Mouse (Mus musculus) testis, adult 2 months (tissue): ENCODE measurements around the gene B3galt6.

Experiments used
- CTCF ChIP-seq: fragments of 200-500 bp; IDR thresholded peaks from 2 replicates; pipeline ENCODE4 v1.5.1; 2012; ENCODE audit warnings: low read depth, mild to moderate bottlenecking, inconsistent platforms, low read length, moderate library complexity; ENCODE audit not compliant: control insufficient read depth, insufficient read depth, insufficient replicate concordance
- POLR2A ChIP-seq: fragments of 200-500 bp; IDR thresholded peaks from 2 replicates; pipeline ENCODE4 v1.6.1; 2012; ENCODE audit warnings: low read depth, mild to moderate bottlenecking, inconsistent platforms, low read length, moderate library complexity; ENCODE audit not compliant: control insufficient read depth

- TF ChIP-seq CTCF (peak; percentile 69), POLR2A (peak; percentile 76)
These were observed at the start of gene B3galt6, which contains the start of gene Sdf4 for GRCm38 (mm10) chr4:155992241-155992905.
